Mouse (Mus musculus) intestine, embryonic 16.5 days (tissue): ENCODE measurements at regions not wholly inside any gene's neighbourhood (a gene's known extent, or its start where the extent isn't known, plus 50 kb on each side); places are given as distances from the start of the nearest gene placed in this dataset.
A peak's percentile ranks its signal among the peaks of the same experiment; 100 is the strongest.

Experiments
- ATAC-seq: fragments of 200-750 bp; cut with Nextera tagmentation; 2 replicates; pipeline ENCODE4 v1.8.0; 2017; ENCODE audit warnings: moderate TSS enrichment, moderate library complexity
- H3K27ac ChIP-seq: fragments of 300-500 bp; sonication (generic); 2 replicates; pipeline ENCODE4 v1.5.1; 2014; ENCODE audit warnings: mild to moderate bottlenecking, low read length
- H3K27me3 ChIP-seq: fragments of 300-500 bp; sonication (generic); replicated peaks from 2 replicates; pipeline ENCODE4 v1.6.1; 2014; ENCODE audit warnings: low read length, control low read depth, mixed read lengths; ENCODE audit not compliant: control insufficient read depth, insufficient read depth
- H3K36me3 ChIP-seq: fragments of 300-500 bp; sonication (generic); 2 replicates; pipeline ENCODE4 v1.6.1; 2014; ENCODE audit warnings: low read length, control low read depth; ENCODE audit not compliant: control insufficient read depth, insufficient read depth
- H3K4me1 ChIP-seq: fragments of 300-500 bp; sonication (generic); 2 replicates; pipeline ENCODE4 v1.6.1; 2014; ENCODE audit warnings: low read length, control low read depth, mixed read lengths; ENCODE audit not compliant: control insufficient read depth, insufficient read depth
- H3K4me2 ChIP-seq: fragments of 300-500 bp; sonication (generic); 2 replicates; pipeline ENCODE4 v1.6.1; 2014; ENCODE audit warnings: low read depth, low read length, control low read depth
- H3K4me3 ChIP-seq: fragments of 300-500 bp; sonication (generic); 2 replicates; pipeline ENCODE4 v1.5.1; 2014; ENCODE audit warnings: mild to moderate bottlenecking, low read length
- H3K9ac ChIP-seq: fragments of 300-500 bp; sonication (generic); 2 replicates; pipeline ENCODE4 v1.6.1; 2014; ENCODE audit warnings: low read depth, low read length
- H3K9me3 ChIP-seq: fragments of 300-500 bp; sonication (generic); 2 replicates; pipeline ENCODE4 v1.6.1; 2016; ENCODE audit warnings: low read length, control low read depth; ENCODE audit not compliant: control insufficient read depth
- WGBS: fragments of 180-500 bp; shearing (Covaris S2); extraction: QIAGEN DNeasy Blood & Tissue Kit; methylation state at CpG from one replicate; pipeline ENCODE4 v1.1.7; 2014; 5-methylcytosine and 5-hydroxymethylcytosine counted together

GRCm38 (mm10) chr10:38895656-38896055, 69.7 kb upstream of the Lama4 start:
- 67% methylated on average over 3 of the region's 3 CpGs for WGBS
- H3K9ac ChIP-seq, result no peak overlapping the region
- no peaks in the 10 kb centered on the region for H3K27me3 ChIP-seq
- no peak for ATAC-seq
- H3K4me3 ChIP-seq, result no peak overlapping the region
- no peaks in the 10 kb centered on the region for H3K36me3 ChIP-seq
- no peak overlapping the region for H3K27ac ChIP-seq
- no peaks in the 10 kb centered on the region for H3K4me1 ChIP-seq
- H3K4me2 ChIP-seq, result no peak overlapping the region
- H3K9me3 ChIP-seq, result no peaks in the 10 kb centered on the region

- Histone ChIP-seq H3K36me3 (no peaks in the 10 kb centered on the region), H3K9me3 (no peaks in the 10 kb centered on the region), H3K4me2 (no peak overlapping the region), H3K9ac (no peak overlapping the region), H3K27ac (no peak overlapping the region), H3K4me3 (no peak overlapping the region), H3K27me3 (no peaks in the 10 kb centered on the region), H3K4me1 (no peaks in the 10 kb centered on the region)
- no peak for ATAC-seq
- 78% methylated on average over 5 of the region's 5 CpGs for whole genome bisulfite sequencing
Observed at GRCm38 (mm10) chr10:38897573-38897972, 67.7 kb upstream of the Lama4 start.

GRCm38 (mm10) chr10:38906121-38906520, 59.2 kb upstream of the Lama4 start:
- no peak overlapping the region for H3K4me2 ChIP-seq
- H3K27ac ChIP-seq, result peak overlapping the region; percentile 10; the same call in 1 of the 2 replicates
- 54% methylated on average over 3 of the region's 3 CpGs for WGBS

GRCm38 (mm10) chr10:38907835-38908234, 57.5 kb upstream of the Lama4 start:
- Histone ChIP-seq H3K27ac (peak overlapping the region; percentile 82), H3K4me1 (no peaks in the 10 kb centered on the region), H3K9me3 (no peaks in the 10 kb centered on the region), H3K36me3 (no peaks in the 10 kb centered on the region), H3K9ac (no peak overlapping the region), H3K4me3 (no peak overlapping the region), H3K4me2 (no peak overlapping the region), H3K27me3 (no peaks in the 10 kb centered on the region)
- ATAC-seq, result no peak
- WGBS, result 67% methylated on average over 2 of the region's 2 CpGs

More at GRCm38 (mm10) chr10:38906121-38906520, 59.2 kb upstream of the Lama4 start:
- H3K9ac ChIP-seq, result no peak overlapping the region
- no peak overlapping the region for H3K4me3 ChIP-seq
- H3K36me3 ChIP-seq, result no peaks in the 10 kb centered on the region
- H3K9me3 ChIP-seq, result no peaks in the 10 kb centered on the region
- no peaks in the 10 kb centered on the region for H3K27me3 ChIP-seq
- no peak for ATAC-seq
- no peaks in the 10 kb centered on the region for H3K4me1 ChIP-seq

- no peaks in the 10 kb centered on the region for H3K4me1 ChIP-seq
- no peaks in the 10 kb centered on the region for H3K9me3 ChIP-seq
- H3K9ac ChIP-seq, result no peak overlapping the region
- H3K4me2 ChIP-seq, result no peak overlapping the region
- peak overlapping the region; percentile 89 for H3K27ac ChIP-seq
- no peak overlapping the region for H3K4me3 ChIP-seq
- 34% methylated on average over 9 of the region's 9 CpGs for WGBS
- ATAC-seq, result peak; percentile 98
- no peaks in the 10 kb centered on the region for H3K27me3 ChIP-seq
- no peaks in the 10 kb centered on the region for H3K36me3 ChIP-seq
Observed at GRCm38 (mm10) chr10:38908277-38908676, 57.0 kb upstream of the Lama4 start.

GRCm38 (mm10) chr10:38909152-38909732, 56.1 kb upstream of the Lama4 start:
- H3K27ac ChIP-seq, result peak overlapping the region; percentile 89; the same call in 1 of the 2 replicates
- no peak overlapping the region for H3K4me3 ChIP-seq
- H3K9me3 ChIP-seq, result no peaks in the 10 kb centered on the region
- H3K9ac ChIP-seq, result no peak overlapping the region
- WGBS, result 67% methylated on average over 1 of the region's 1 CpGs
- H3K27me3 ChIP-seq, result no peaks in the 10 kb centered on the region
- no peak for ATAC-seq
- H3K4me1 ChIP-seq, result no peaks in the 10 kb centered on the region
- no peaks in the 10 kb centered on the region for H3K36me3 ChIP-seq
- H3K4me2 ChIP-seq, result no peak overlapping the region

GRCm38 (mm10) chr10:38909843-38910242, 55.5 kb upstream of the Lama4 start:
- Histone ChIP-seq H3K36me3 (no peaks in the 10 kb centered on the region), H3K4me2 (no peak overlapping the region), H3K27ac (no peak overlapping the region), H3K27me3 (no peaks in the 10 kb centered on the region), H3K9ac (no peak overlapping the region), H3K4me3 (no peak overlapping the region), H3K9me3 (no peaks in the 10 kb centered on the region), H3K4me1 (no peaks in the 10 kb centered on the region)
- 47% methylated on average over 2 of the region's 2 CpGs for WGBS
- ATAC-seq, result no peak

- Histone ChIP-seq H3K4me2 (no peak overlapping the region), H3K9ac (no peak overlapping the region), H3K27ac (no peak overlapping the region), H3K9me3 (no peaks in the 10 kb centered on the region), H3K4me3 (no peak overlapping the region), H3K27me3 (no peaks in the 10 kb centered on the region), H3K4me1 (0 out of 2 replicates have a peak, but pooled peaks cover 3% of the 10 kb centered on the region), H3K36me3 (no peaks in the 10 kb centered on the region)
- no peak for ATAC-seq
- WGBS, result 81% methylated on average over 2 of the region's 2 CpGs
Observed at GRCm38 (mm10) chr10:38913013-38913412, 52.3 kb upstream of the Lama4 start.
